Mouse (Mus musculus) mammary gland, adult 2 months (tissue): ENCODE measurements around the gene Arhgap18. TPM values are rescaled to one million over a fixed set of nuclear protein-coding genes. Genes with fewer than 3 reads are reported as not detected.

Experiments used
- polyA plus RNA-seq: library from polyadenylated mRNA; depleted of rRNA; stranded (reverse); fragments of >200 nt; gene quantifications from 2 replicates; pipeline ENCODE4 v1.2.3, GENCODE M21; 2012; ENCODE audit warnings: low replicate concordance; rRNA removed

Arhgap18 gene
- polyA plus RNA-seq, result 1.9 and 4.5 TPM in 2 replicates

DNA sequence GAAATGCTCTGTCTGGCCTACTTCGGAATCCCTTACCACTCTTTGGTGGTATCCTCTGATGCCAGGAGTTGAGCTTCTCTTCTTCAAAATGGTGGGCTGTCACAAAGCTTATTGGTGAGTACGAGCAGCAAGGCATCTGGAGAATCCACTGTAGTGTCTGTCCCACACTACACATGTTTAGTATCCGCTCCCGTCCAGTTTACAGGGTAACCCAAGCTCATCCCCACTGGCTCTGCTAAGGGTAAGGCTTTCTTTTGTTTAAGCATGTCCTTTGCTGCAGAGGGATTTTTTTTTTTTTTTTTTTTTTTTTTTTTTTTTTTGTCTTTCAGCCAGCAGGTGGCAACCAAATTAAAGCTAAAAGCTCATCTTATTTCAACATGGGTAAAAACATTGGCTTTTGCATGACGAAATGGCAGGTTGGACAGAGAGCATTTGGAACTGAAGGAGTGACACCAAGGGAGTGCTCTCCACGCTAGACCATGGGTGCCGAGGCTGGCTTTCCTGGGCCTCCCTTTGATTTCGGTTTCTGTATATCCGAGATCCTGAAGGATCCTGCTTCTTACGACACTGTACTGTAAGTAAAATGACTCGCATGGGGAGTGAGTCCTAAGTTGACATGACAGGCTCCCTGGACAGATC lies at the start of gene Arhgap18:
Gene Arhgap18, plus strand, starts transcription at position 493 of the 639 bp plus-strand sequence.

